Mouse (Mus musculus) T-helper 2 cell (primary cell): ENCODE data around the gene Hist1h3e.
"Not testable (repeated sequence)": the region's sequence is repeated elsewhere in the genome, so short reads cannot be mapped to it uniquely, and the experiment has no call there.

Source experiments
- in situ Hi-C: fragments of 300-600 bp; cut with MboI, MseI; formaldehyde crosslinking; loops from one replicate; pipeline ENCODE4 v1.15.1; 2025; ENCODE audit warnings: high pct_unique_total_duplicates

The Hist1h3e gene

GRCm38 (mm10) chr13:23570261-23571021 is 8.3 kb upstream of the Hist1h3e start:
- in situ Hi-C loops = loop anchor here (10.0 kb wide), 1 partner anchor 1856 kb away; the partner anchor contains the start of genes Hist1h2ai, Hist1h2bl and Hist1h3h

GRCm38 (mm10) chr13:23564482-23564881 is 2.3 kb upstream of the Hist1h3e start:
- in situ Hi-C loops = no loop called here

- in situ Hi-C loops = no loop called here
Measured at GRCm38 (mm10) chr13:23562699-23563462, 712 bp upstream of the Hist1h3e start.

GRCm38 (mm10) chr13:23561531-23561882 is 662 bp downstream of the Hist1h3e start:
- in situ Hi-C loops = not testable (repeated sequence)

- in situ Hi-C loops = not testable (repeated sequence)
Measured at GRCm38 (mm10) chr13:23560699-23561098, 1.5 kb downstream of the Hist1h3e start.

- in situ Hi-C loops = no loop called here
Measured at GRCm38 (mm10) chr13:23556906-23557305, 5.3 kb downstream of the Hist1h3e start.

- in situ Hi-C loops = no loop called here
Measured at GRCm38 (mm10) chr13:23555839-23556416, 6.2 kb downstream of the Hist1h3e start.

GRCm38 (mm10) chr13:23554925-23555838 is 7.0 kb downstream of the Hist1h3e start:
- in situ Hi-C loops = no loop called here

GRCm38 (mm10) chr13:23554393-23554792 is 7.8 kb downstream of the Hist1h3e start:
- in situ Hi-C loops = no loop called here

GRCm38 (mm10) chr13:23552962-23553361 is 9.2 kb downstream of the Hist1h3e start, which contains the start of gene Hist1h1d:
TSS of gene Hist1h1d (plus strand) at chr13:23553262.
- in situ Hi-C loops = no loop called here

GRCm38 (mm10) chr13:23551931-23552914 is 9.9 kb downstream of the Hist1h3e start:
- in situ Hi-C loops = no loop called here

GRCm38 (mm10) chr13:23551146-23551834 is 10.9 kb downstream of the Hist1h3e start, which contains the start of gene Hist1h4f:
TSS of gene Hist1h4f (minus strand) at chr13:23551648.
- in situ Hi-C loops = not testable (repeated sequence)

GRCm38 (mm10) chr13:23550761-23551145 is 11.4 kb downstream of the Hist1h3e start:
- in situ Hi-C loops = no loop called here

- in situ Hi-C loops = no loop called here
Measured at GRCm38 (mm10) chr13:23546694-23547093, 15.5 kb downstream of the Hist1h3e start.

- in situ Hi-C loops = not testable (repeated sequence)
Measured at GRCm38 (mm10) chr13:23544787-23545120, 17.4 kb downstream of the Hist1h3e start.

GRCm38 (mm10) chr13:23543965-23544786 is 18.0 kb downstream of the Hist1h3e start, which contains the start of gene Hist1h3f:
TSS of gene Hist1h3f (plus strand) at chr13:23544052.
- in situ Hi-C loops = no loop called here

- in situ Hi-C loops = not testable (repeated sequence)
Measured at GRCm38 (mm10) chr13:23542999-23543607, 19.1 kb downstream of the Hist1h3e start, which contains the start of gene Hist1h2bh. TSS of gene Hist1h2bh (minus strand) at chr13:23543392.
